Mouse (Mus musculus) midbrain, embryonic 12.5 days (tissue): ENCODE measurements around the gene Kcnv2. TPM values are rescaled to one million over a fixed set of nuclear protein-coding genes. Genes with fewer than 3 reads are reported as not detected.

Experiments used
- ATAC-seq: fragments of 200-750 bp; cut with Nextera tagmentation; 2 replicates; pipeline ENCODE4 v1.8.0; 2017; ENCODE audit warnings: low read depth, moderate TSS enrichment, moderate library complexity; ENCODE audit not compliant: low FRiP score
- H3K27ac ChIP-seq: fragments of 300-500 bp; sonication (generic); replicated peaks from 2 replicates; pipeline ENCODE4 v1.5.1; 2016; ENCODE audit warnings: mild to moderate bottlenecking
- H3K27me3 ChIP-seq: fragments of 300-500 bp; sonication (generic); 2 replicates; pipeline ENCODE4 v1.6.1; 2016; ENCODE audit warnings: mild to moderate bottlenecking
- H3K36me3 ChIP-seq: fragments of 300-500 bp; sonication (generic); 2 replicates; pipeline ENCODE4 v1.6.1; 2016
- H3K4me1 ChIP-seq: fragments of 300-500 bp; sonication (generic); 2 replicates; pipeline ENCODE4 v1.6.1; 2016
- H3K4me2 ChIP-seq: fragments of 300-500 bp; sonication (generic); replicated peaks from 2 replicates; pipeline ENCODE4 v1.6.1; 2016; ENCODE audit warnings: mild to moderate bottlenecking, moderate library complexity
- H3K4me3 ChIP-seq: fragments of 300-500 bp; sonication (generic); 2 replicates; pipeline ENCODE4 v1.5.1; 2016; ENCODE audit warnings: mild to moderate bottlenecking
- H3K9ac ChIP-seq: fragments of 300-500 bp; sonication (generic); replicated peaks from 2 replicates; pipeline ENCODE4 v1.6.1; 2016; ENCODE audit warnings: mild to moderate bottlenecking, moderate library complexity
- H3K9me3 ChIP-seq: fragments of 300-500 bp; sonication (generic); 2 replicates; pipeline ENCODE4 v1.6.1; 2016; ENCODE audit warnings: mild to moderate bottlenecking
- WGBS: fragments of 180-500 bp; shearing (Covaris S2); methylation state at CpG from one replicate; pipeline ENCODE4 v1.1.7; 2016; 5-methylcytosine and 5-hydroxymethylcytosine counted together
- polyA plus RNA-seq: library from polyadenylated mRNA; unstranded; fragments of >200 nt; fragmentation: Nextera tagmentation; extraction: Ambion mirVana; gene quantifications from 2 replicates; pipeline ENCODE4 v1.2.1, GENCODE M21; 2016

The Kcnv2 gene
- polyA plus RNA-seq, 1 experiment from 2014 or later: 0.09 TPM

DNA sequence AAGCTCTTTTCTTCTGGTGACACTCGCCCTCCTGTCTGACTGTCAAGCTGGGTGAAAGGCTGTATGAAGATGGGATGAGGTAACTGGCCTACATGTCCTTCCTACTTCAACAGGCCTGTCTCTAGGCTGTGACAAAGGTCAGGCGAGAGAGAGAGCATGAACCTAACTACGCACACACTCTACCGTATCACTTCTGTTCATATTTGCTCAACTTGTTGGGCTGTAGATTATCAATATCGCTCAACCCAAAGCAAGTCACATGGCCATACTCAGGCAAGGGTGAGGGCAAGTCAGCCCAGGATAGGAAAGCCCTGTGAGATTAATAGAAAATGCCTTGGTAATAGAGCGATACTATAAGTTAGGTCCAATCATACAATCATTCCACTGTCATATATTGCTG, 5.2 kb downstream of the Kcnv2 start:
- Histone ChIP-seq H3K27ac (no peak overlapping the region), H3K36me3 (no peaks in the 10 kb centered on the region), H3K4me2 (no peak overlapping the region), H3K4me1 (no peaks in the 10 kb centered on the region), H3K27me3 (no peaks in the 10 kb centered on the region), H3K9me3 (no peaks in the 10 kb centered on the region), H3K4me3 (no peak overlapping the region), H3K9ac (no peak overlapping the region)
- 91% methylated on average over 6 of the region's 6 CpGs for WGBS
- ATAC-seq: no peak

- Histone ChIP-seq H3K27ac (no peak overlapping the region), H3K9me3 (no peaks in the 10 kb centered on the region), H3K4me3 (no peak overlapping the region), H3K9ac (no peak overlapping the region), H3K4me1 (no peaks in the 10 kb centered on the region), H3K27me3 (no peaks in the 10 kb centered on the region), H3K36me3 (no peaks in the 10 kb centered on the region), H3K4me2 (no peak overlapping the region)
- WGBS: 80% methylated on average over 3 of the region's 3 CpGs
- no peak for ATAC-seq
Measured at GRCm38 (mm10) chr19:27328166-27328565, 5.8 kb downstream of the Kcnv2 start.

- Histone ChIP-seq H3K4me2 (no peak overlapping the region), H3K9me3 (no peaks in the 10 kb centered on the region), H3K27me3 (no peaks in the 10 kb centered on the region), H3K36me3 (no peaks in the 10 kb centered on the region), H3K4me3 (no peak overlapping the region), H3K4me1 (no peaks in the 10 kb centered on the region), H3K9ac (no peak overlapping the region), H3K27ac (no peak overlapping the region)
- 83% methylated on average over 4 of the region's 4 CpGs for WGBS
- ATAC-seq: no peak
Measured at GRCm38 (mm10) chr19:27328644-27329043, 6.3 kb downstream of the Kcnv2 start.

GRCm38 (mm10) chr19:27332207-27332794, 9.9 kb downstream of the Kcnv2 start:
- Histone ChIP-seq H3K9ac (no peak overlapping the region), H3K9me3 (no peaks in the 10 kb centered on the region), H3K4me2 (no peak overlapping the region), H3K36me3 (no peaks in the 10 kb centered on the region), H3K27me3 (no peaks in the 10 kb centered on the region), H3K4me1 (no peaks in the 10 kb centered on the region), H3K27ac (no peak overlapping the region), H3K4me3 (no peak overlapping the region)
- no peak for ATAC-seq
- WGBS: 55% methylated on average over 6 of the region's 6 CpGs

GRCm38 (mm10) chr19:27336126-27336917, 13.9 kb downstream of the Kcnv2 start:
- no peaks in the 10 kb centered on the region for H3K4me1 ChIP-seq
- no peak for ATAC-seq
- no peak overlapping the region for H3K27ac ChIP-seq
- no peaks in the 10 kb centered on the region for H3K9me3 ChIP-seq
- H3K27me3 ChIP-seq: no peaks in the 10 kb centered on the region
- WGBS: 73% methylated on average over 4 of the region's 4 CpGs
- H3K36me3 ChIP-seq: no peaks in the 10 kb centered on the region
- H3K4me2 ChIP-seq: no peak overlapping the region
- H3K4me3 ChIP-seq: no peak overlapping the region
- H3K9ac ChIP-seq: no peak overlapping the region

GRCm38 (mm10) chr19:27346501-27346900, 24.1 kb downstream of the Kcnv2 start:
- no peak overlapping the region for H3K9ac ChIP-seq
- no peak overlapping the region for H3K4me2 ChIP-seq
- no peaks in the 10 kb centered on the region for H3K9me3 ChIP-seq
- no peaks in the 10 kb centered on the region for H3K4me1 ChIP-seq
- no peaks in the 10 kb centered on the region for H3K36me3 ChIP-seq
- H3K27me3 ChIP-seq: no peaks in the 10 kb centered on the region
- H3K27ac ChIP-seq: no peak overlapping the region
- no peak for ATAC-seq
- no peak overlapping the region for H3K4me3 ChIP-seq
- WGBS: 90% methylated on average over 1 of the region's 1 CpGs

DNA sequence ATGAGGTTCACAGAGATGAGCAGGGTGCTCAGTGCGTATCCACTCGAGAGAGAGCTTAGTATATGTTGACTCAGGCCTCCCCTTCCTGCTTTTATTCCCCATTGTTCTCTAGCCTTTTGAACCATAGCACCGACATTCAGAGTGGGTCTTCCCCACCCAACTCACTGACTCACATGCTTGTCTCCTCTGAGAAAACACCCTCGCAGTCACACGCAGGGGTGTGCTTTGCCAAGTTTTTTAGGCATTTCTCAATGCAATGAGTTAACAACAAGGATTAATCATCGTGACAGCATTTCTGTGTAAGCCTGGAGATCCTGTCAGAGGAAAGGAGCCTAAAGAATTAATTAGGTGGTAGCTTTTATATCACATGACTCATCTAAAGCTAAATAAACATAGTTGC, 29.3 kb downstream of the Kcnv2 start:
- no peaks in the 10 kb centered on the region for H3K27me3 ChIP-seq
- WGBS: 66% methylated on average over 6 of the region's 6 CpGs
- H3K4me2 ChIP-seq: no peak overlapping the region
- no peak overlapping the region for H3K9ac ChIP-seq
- no peaks in the 10 kb centered on the region for H3K9me3 ChIP-seq
- no peak overlapping the region for H3K4me3 ChIP-seq
- ATAC-seq: no peak
- no peaks in the 10 kb centered on the region for H3K4me1 ChIP-seq
- no peak overlapping the region for H3K27ac ChIP-seq
- H3K36me3 ChIP-seq: no peaks in the 10 kb centered on the region

DNA sequence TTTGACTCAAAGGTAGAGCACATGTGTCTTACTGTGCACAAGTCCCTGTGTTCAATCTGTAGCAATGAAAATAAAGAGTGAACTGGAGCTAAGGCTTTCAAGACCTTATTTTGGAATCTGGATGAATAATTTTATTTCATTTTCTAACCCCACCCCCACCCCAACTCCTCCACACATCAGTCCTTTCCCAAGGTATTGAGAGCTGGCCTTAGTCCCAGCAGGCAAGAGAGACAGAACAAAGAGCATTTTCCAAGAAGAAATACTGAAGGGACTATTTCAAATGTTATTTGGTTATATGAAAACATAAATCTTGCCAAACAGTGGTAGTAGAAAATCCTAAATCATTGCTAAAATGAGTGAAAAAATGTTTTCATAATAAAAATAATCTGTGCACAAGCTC, 38.0 kb downstream of the Kcnv2 start:
- H3K4me3 ChIP-seq: no peak overlapping the region
- H3K36me3 ChIP-seq: no peaks in the 10 kb centered on the region
- ATAC-seq: no peak
- no peak overlapping the region for H3K27ac ChIP-seq
- peaks cover 10% of the 10 kb centered on the region for H3K4me1 ChIP-seq
- no peak overlapping the region for H3K4me2 ChIP-seq
- H3K9me3 ChIP-seq: no peaks in the 10 kb centered on the region
- no peaks in the 10 kb centered on the region for H3K27me3 ChIP-seq
- H3K9ac ChIP-seq: no peak overlapping the region

- WGBS: 41% methylated on average over 4 of the region's 4 CpGs
- peak overlapping the region; percentile 17; the same call in 1 of the 2 replicates for H3K4me3 ChIP-seq
- H3K4me1 ChIP-seq: peaks cover 20% of the 10 kb centered on the region
- ATAC-seq: no peak
- peak overlapping the region; percentile 49; the same call in 1 of the 2 replicates for H3K27ac ChIP-seq
- no peaks in the 10 kb centered on the region; the same call in 1 of the 2 replicates for H3K27me3 ChIP-seq
- H3K9ac ChIP-seq: no peak overlapping the region
- no peaks in the 10 kb centered on the region for H3K9me3 ChIP-seq
- peak overlapping the region; percentile 44 for H3K4me2 ChIP-seq
- H3K36me3 ChIP-seq: no peaks in the 10 kb centered on the region
Measured at GRCm38 (mm10) chr19:27363891-27364290, 41.5 kb downstream of the Kcnv2 start.

GRCm38 (mm10) chr19:27364521-27364931, 42.1 kb downstream of the Kcnv2 start:
- whole genome bisulfite sequencing: 7% methylated on average over 8 of the region's 8 CpGs
- no peak overlapping the region for H3K9ac ChIP-seq

DNA sequence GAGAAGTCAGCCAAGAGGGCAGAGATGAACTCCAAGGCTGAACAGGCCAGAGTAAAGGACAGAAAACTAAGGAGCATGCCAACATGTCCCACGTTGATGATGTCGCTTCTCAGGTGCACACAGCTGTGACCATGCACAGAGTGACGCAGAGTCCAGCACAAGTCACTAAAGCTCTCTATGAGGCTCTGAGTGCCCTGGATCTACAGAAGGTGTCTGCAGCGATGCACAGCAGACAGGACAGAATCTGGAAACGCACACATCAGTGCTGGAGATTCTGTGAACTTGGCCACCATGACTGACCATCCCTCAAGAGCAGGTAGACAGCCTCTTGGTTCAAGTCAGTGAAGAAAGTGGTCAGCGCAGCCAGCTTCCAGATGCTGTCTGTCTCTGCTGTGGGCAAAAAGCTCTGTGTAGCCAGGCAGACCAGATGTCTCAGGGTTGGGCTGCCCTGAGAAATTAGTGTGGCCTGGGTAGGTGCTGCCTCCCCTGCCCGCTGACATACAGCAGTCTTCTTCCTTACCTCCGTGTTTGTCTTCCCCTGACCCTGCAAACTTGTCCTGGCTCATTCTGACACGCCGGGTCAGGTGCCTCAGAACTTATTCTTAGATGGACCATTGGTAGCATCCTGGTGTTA, 43.8 kb downstream of the Kcnv2 start:
- Histone ChIP-seq H3K9me3 (no peaks in the 10 kb centered on the region), H3K27ac (peak overlapping the region; percentile 11), H3K4me3 (no peak overlapping the region), H3K4me2 (no peak overlapping the region), H3K27me3 (no peaks in the 10 kb centered on the region; the same call in 1 of the 2 replicates), H3K9ac (no peak overlapping the region), H3K36me3 (no peaks in the 10 kb centered on the region), H3K4me1 (peaks cover 20% of the 10 kb centered on the region)
- WGBS: 83% methylated on average over 10 of the region's 10 CpGs
- 0 out of 2 replicates have a peak, but pooled peaks have one; percentile 16 for ATAC-seq

More at GRCm38 (mm10) chr19:27364521-27364931, 42.1 kb downstream of the Kcnv2 start:
- Histone ChIP-seq H3K4me2 (peak overlapping the region; percentile 44), H3K27ac (peak overlapping the region; percentile 49; the same call in 1 of the 2 replicates), H3K9me3 (no peaks in the 10 kb centered on the region), H3K27me3 (no peaks in the 10 kb centered on the region; the same call in 1 of the 2 replicates), H3K4me3 (peak overlapping the region; percentile 17; the same call in 1 of the 2 replicates), H3K4me1 (peaks cover 20% of the 10 kb centered on the region), H3K36me3 (no peaks in the 10 kb centered on the region)
- peak; percentile 70 for ATAC-seq
